Mouse (Mus musculus) lung, postnatal 0 days (tissue): ENCODE results near the gene Ramp2. TPM values are rescaled to one million over a fixed set of nuclear protein-coding genes. Genes with fewer than 3 reads are reported as not detected.
A peak's percentile ranks its signal among the peaks of the same experiment; 100 is the strongest.

Experiments used
- ATAC-seq: fragments of 200-750 bp; cut with Nextera tagmentation; 2 replicates; pipeline ENCODE4 v1.8.0; 2017; ENCODE audit warnings: moderate library complexity
- DNase-seq: peaks from one replicate; pipeline ENCODE4 v3.0.0-alpha.2; 2016; ENCODE audit warnings: low spot score
- H3K27ac ChIP-seq: fragments of 300-500 bp; sonication (generic); 2 replicates; pipeline ENCODE4 v1.5.1; 2014; ENCODE audit warnings: antibody characterized with exemption, mild to moderate bottlenecking, low read length, mixed read lengths
- H3K27me3 ChIP-seq: fragments of 300-500 bp; sonication (generic); replicated peaks from 2 replicates; pipeline ENCODE4 v1.6.1; 2014; ENCODE audit warnings: low read length, mixed read lengths; ENCODE audit not compliant: insufficient read depth
- H3K36me3 ChIP-seq: fragments of 300-500 bp; sonication (generic); 2 replicates; pipeline ENCODE4 v1.6.1; 2014; ENCODE audit warnings: low read length, mixed read lengths; ENCODE audit not compliant: insufficient read depth
- H3K4me1 ChIP-seq: fragments of 300-500 bp; sonication (generic); 2 replicates; pipeline ENCODE4 v1.6.1; 2014; ENCODE audit warnings: antibody characterized with exemption, low read depth, low read length, mixed read lengths; ENCODE audit not compliant: insufficient read depth
- H3K4me2 ChIP-seq: fragments of 300-500 bp; sonication (generic); replicated peaks from 2 replicates; pipeline ENCODE4 v1.6.1; 2014; ENCODE audit warnings: low read depth, mild to moderate bottlenecking, low read length, moderate library complexity, mixed read lengths
- H3K4me3 ChIP-seq: fragments of 300-500 bp; sonication (generic); 2 replicates; pipeline ENCODE4 v1.5.1; 2014; ENCODE audit warnings: low read depth, low read length
- H3K9ac ChIP-seq: fragments of 300-500 bp; sonication (generic); replicated peaks from 2 replicates; pipeline ENCODE4 v1.6.1; 2014; ENCODE audit warnings: low read depth, mild to moderate bottlenecking
- H3K9me3 ChIP-seq: fragments of 300-500 bp; sonication (generic); 2 replicates; pipeline ENCODE4 v1.6.1; 2016; ENCODE audit warnings: low read length, mixed read lengths
- CTCF ChIP-seq: IDR thresholded peaks from 2 replicates; pipeline ENCODE4 v1.5.1; 2016; ENCODE audit warnings: antibody characterized with exemption, mild to moderate bottlenecking
- EP300 ChIP-seq: IDR thresholded peaks from 2 replicates; pipeline ENCODE4 v1.6.1; 2016; ENCODE audit warnings: antibody characterized with exemption, mild to moderate bottlenecking, control low read depth
- WGBS: fragments of 180-500 bp; shearing (Covaris S2); extraction: QIAGEN DNeasy Blood & Tissue Kit; methylation state at CpG from one replicate; pipeline ENCODE4 v1.1.7; 2014; 5-methylcytosine and 5-hydroxymethylcytosine counted together
- polyA plus RNA-seq: library from polyadenylated mRNA; unstranded; fragments of >200 nt; fragmentation: Nextera tagmentation; extraction: Ambion mirVana; gene quantifications from 2 replicates; pipeline ENCODE4 v1.2.1, GENCODE M21; 2015

Ramp2 gene
- polyA plus RNA-seq, 1 experiment from 2014 or later, result 834 TPM

GRCm38 (mm10) chr11:101278223-101279192 is 32.7 kb downstream of the Ramp2 start, which contains the start of the genes Cntd1 and Coa3:
Cntd1 (plus strand) TSS chr11:101279012.
Coa3 (minus strand) TSS chr11:101279114.
- Histone ChIP-seq H3K9ac (peak within 1 kb of the TSS; percentile 37), H3K27ac (peak within 1 kb of the TSS; percentile 74), H3K9me3 (no peaks in the 10 kb centered on the region), H3K4me1 (peaks cover 14% of the 10 kb centered on the region; the same call in 1 of the 2 replicates), H3K36me3 (no peaks in the 10 kb centered on the region), H3K27me3 (no peaks in the 10 kb centered on the region), H3K4me3 (peak within 1 kb of the TSS; percentile 64), H3K4me2 (peak within 1 kb of the TSS; percentile 55)
- ATAC-seq, result peak; percentile 93
- 4% methylated on average over 45 of the region's 45 CpGs for WGBS
- TF ChIP-seq EP300 (no peak), CTCF (no peak; the same call in 1 of the 2 replicates)
- DNase-seq, result peak; percentile 97

GRCm38 (mm10) chr11:101279193-101279569 is 33.4 kb downstream of the Ramp2 start:
- peak overlapping the region; percentile 55 for H3K4me2 ChIP-seq
- ATAC-seq, result peak; percentile 1; the same call in 1 of the 2 replicates
- DNase-seq, result no peak
- no peaks in the 10 kb centered on the region for H3K9me3 ChIP-seq
- TF ChIP-seq EP300 (no peak), CTCF (no peak)
- H3K9ac ChIP-seq, result 0 out of 2 replicates have a peak overlapping the region, but pooled peaks have one; percentile 19
- H3K36me3 ChIP-seq, result no peaks in the 10 kb centered on the region
- no peaks in the 10 kb centered on the region for H3K27me3 ChIP-seq
- WGBS, result 52% methylated on average over 14 of the region's 14 CpGs
- peak overlapping the region; percentile 57; the same call in 1 of the 2 replicates for H3K27ac ChIP-seq
- H3K4me3 ChIP-seq, result peak overlapping the region; percentile 64
- peaks cover 14% of the 10 kb centered on the region; the same call in 1 of the 2 replicates for H3K4me1 ChIP-seq

GRCm38 (mm10) chr11:101280837-101281236 is 35.0 kb downstream of the Ramp2 start:
- no peak overlapping the region for H3K27ac ChIP-seq

GRCm38 (mm10) chr11:101282896-101283295 is 37.1 kb downstream of the Ramp2 start:
- H3K27ac ChIP-seq, result no peak overlapping the region
- no peak for ATAC-seq
- 20% methylated on average over 5 of the region's 5 CpGs for WGBS

More at GRCm38 (mm10) chr11:101280837-101281236, 35.0 kb downstream of the Ramp2 start:
- H3K4me2 ChIP-seq, result no peak overlapping the region
- 53% methylated on average over 7 of the region's 7 CpGs for WGBS
- H3K9ac ChIP-seq, result no peak overlapping the region
- H3K36me3 ChIP-seq, result no peaks in the 10 kb centered on the region
- TF ChIP-seq CTCF (no peak), EP300 (no peak)
- H3K27me3 ChIP-seq, result no peaks in the 10 kb centered on the region
- H3K4me3 ChIP-seq, result no peak overlapping the region
- peaks cover 14% of the 10 kb centered on the region; the same call in 1 of the 2 replicates for H3K4me1 ChIP-seq
- ATAC-seq (no peak), DNase-seq (no peak)
- no peaks in the 10 kb centered on the region for H3K9me3 ChIP-seq

GRCm38 (mm10) chr11:101283805-101284204 is 38.0 kb downstream of the Ramp2 start:
- no peak overlapping the region for H3K4me3 ChIP-seq
- 0 out of 2 replicates have a peak, but pooled peaks cover 2% of the 10 kb centered on the region for H3K4me1 ChIP-seq
- no peaks in the 10 kb centered on the region for H3K9me3 ChIP-seq
- no peak for ATAC-seq
- H3K4me2 ChIP-seq, result no peak overlapping the region
- no peak for TF ChIP-seq CTCF
- no peak for TF ChIP-seq EP300
- peak; percentile 13 for DNase-seq
- no peak overlapping the region for H3K9ac ChIP-seq
- no peaks in the 10 kb centered on the region for H3K36me3 ChIP-seq
- H3K27me3 ChIP-seq, result no peaks in the 10 kb centered on the region
- 62% methylated on average over 4 of the region's 4 CpGs for WGBS
- no peak overlapping the region for H3K27ac ChIP-seq

More at GRCm38 (mm10) chr11:101282896-101283295, 37.1 kb downstream of the Ramp2 start:
- Histone ChIP-seq H3K9ac (no peak overlapping the region), H3K27me3 (no peaks in the 10 kb centered on the region), H3K4me1 (peaks cover 6% of the 10 kb centered on the region; the same call in 1 of the 2 replicates), H3K4me2 (no peak overlapping the region), H3K9me3 (no peaks in the 10 kb centered on the region), H3K36me3 (no peaks in the 10 kb centered on the region), H3K4me3 (no peak overlapping the region)
- no peak for TF ChIP-seq EP300
- no peak for TF ChIP-seq CTCF
- no peak for DNase-seq

- Histone ChIP-seq H3K27ac (no peak overlapping the region), H3K9ac (no peak overlapping the region), H3K4me2 (no peak overlapping the region), H3K36me3 (peaks cover 22% of the 10 kb centered on the region), H3K27me3 (no peaks in the 10 kb centered on the region), H3K4me1 (no peaks in the 10 kb centered on the region), H3K4me3 (no peak overlapping the region), H3K9me3 (no peaks in the 10 kb centered on the region)
- peak; percentile 83 for DNase-seq
- peak; percentile 80 for ATAC-seq
- 46% methylated on average over 9 of the region's 9 CpGs for WGBS
- TF ChIP-seq CTCF, result no peak
- TF ChIP-seq EP300, result no peak; the same call in 1 of the 2 replicates
These were observed 41.5 kb downstream of the Ramp2 start for GRCm38 (mm10) chr11:101287306-101287705.
